Mouse (Mus musculus) lung, embryonic 15.5 days (tissue): Measurements from ENCODE around the gene Thy1. TPM values are rescaled to one million over a fixed set of nuclear protein-coding genes. Genes with fewer than 3 reads are reported as not detected.

Experiments used
- ATAC-seq: fragments of 200-750 bp; cut with Nextera tagmentation; 2 replicates; pipeline ENCODE4 v1.8.0; 2017; ENCODE audit warnings: moderate number of reproducible peaks, borderline replicate concordance; ENCODE audit not compliant: low FRiP score, low TSS enrichment; ENCODE audit errors: extremely low read depth
- H3K27ac ChIP-seq: fragments of 300-500 bp; sonication (generic); 2 replicates; pipeline ENCODE4 v1.5.1; 2015; ENCODE audit warnings: moderate library complexity, mild to moderate bottlenecking, inconsistent platforms
- H3K27me3 ChIP-seq: fragments of 300-500 bp; sonication (generic); 2 replicates; pipeline ENCODE4 v1.6.1; 2015; ENCODE audit warnings: inconsistent platforms
- H3K36me3 ChIP-seq: fragments of 300-500 bp; sonication (generic); 2 replicates; pipeline ENCODE4 v1.6.1; 2015; ENCODE audit warnings: inconsistent platforms
- H3K4me1 ChIP-seq: fragments of 300-500 bp; sonication (generic); 2 replicates; pipeline ENCODE4 v1.6.1; 2015; ENCODE audit warnings: inconsistent platforms
- H3K4me2 ChIP-seq: fragments of 300-500 bp; sonication (generic); 2 replicates; pipeline ENCODE4 v1.6.1; 2015; ENCODE audit warnings: inconsistent platforms, mild to moderate bottlenecking, moderate library complexity
- H3K4me3 ChIP-seq: fragments of 300-500 bp; sonication (generic); 2 replicates; pipeline ENCODE4 v1.5.1; 2015; ENCODE audit warnings: mild to moderate bottlenecking, inconsistent platforms
- H3K9ac ChIP-seq: fragments of 300-500 bp; sonication (generic); 2 replicates; pipeline ENCODE4 v1.6.1; 2015; ENCODE audit warnings: inconsistent platforms
- H3K9me3 ChIP-seq: fragments of 300-500 bp; sonication (generic); 2 replicates; pipeline ENCODE4 v1.6.1; 2016; ENCODE audit warnings: inconsistent platforms
- WGBS: fragments of 180-500 bp; shearing (Covaris S2); methylation state at CpG from one replicate; pipeline ENCODE4 v1.1.7; 2015; 5-methylcytosine and 5-hydroxymethylcytosine counted together
- polyA plus RNA-seq: library from polyadenylated mRNA; unstranded; fragments of >200 nt; fragmentation: Nextera tagmentation; extraction: Ambion mirVana; gene quantifications from 2 replicates; pipeline ENCODE4 v1.2.1, GENCODE M21; 2015

The Thy1 gene
- polyA plus RNA-seq, 1 experiment from 2014 or later: 4.1 TPM

DNA sequence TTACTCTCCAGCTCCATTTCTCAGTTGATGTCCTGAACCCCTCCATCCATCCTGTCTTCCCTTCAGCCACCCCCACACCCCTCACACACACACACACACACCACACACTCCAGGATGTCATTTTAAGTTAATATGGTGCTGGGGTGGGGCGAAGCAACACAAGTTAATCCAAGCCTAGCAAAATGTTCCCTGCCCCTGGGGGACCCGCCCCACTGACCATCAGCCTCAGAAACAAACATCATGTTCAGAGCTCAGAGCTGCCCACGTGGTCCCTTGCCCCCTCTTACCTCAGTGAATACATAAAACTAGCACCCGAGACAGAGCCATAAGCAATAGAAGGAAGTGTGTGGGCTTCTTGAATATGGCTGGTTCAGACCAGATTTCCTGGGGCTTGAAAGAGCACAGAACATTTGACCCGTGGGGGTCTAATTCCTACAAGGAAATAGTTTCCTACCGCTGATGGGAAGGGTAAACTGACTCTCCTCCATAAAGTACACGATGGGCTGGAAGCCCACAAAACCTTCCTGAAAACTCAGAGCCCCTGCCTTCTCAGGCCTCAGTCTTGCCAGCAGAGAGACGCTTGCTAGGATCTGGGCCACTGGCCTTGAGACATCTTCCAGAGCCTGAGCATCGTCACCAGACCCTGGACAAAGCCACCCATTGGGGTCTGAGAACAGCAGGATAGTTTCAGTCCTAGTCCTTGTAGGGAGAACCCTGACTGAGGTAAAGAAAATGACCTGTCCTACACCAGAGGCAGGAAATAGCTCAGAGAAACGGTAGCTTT, 37.0 kb downstream of the Thy1 start:
- H3K36me3 ChIP-seq: no peaks in the 10 kb centered on the region
- H3K27me3 ChIP-seq: peaks cover 24% of the 10 kb centered on the region
- peaks cover 30% of the 10 kb centered on the region for H3K4me1 ChIP-seq
- H3K9ac ChIP-seq: no peak overlapping the region
- no peak for ATAC-seq
- no peak overlapping the region for H3K4me2 ChIP-seq
- H3K9me3 ChIP-seq: no peaks in the 10 kb centered on the region
- H3K27ac ChIP-seq: no peak overlapping the region
- WGBS: 57% methylated on average over 10 of the region's 10 CpGs
- H3K4me3 ChIP-seq: no peak overlapping the region

DNA sequence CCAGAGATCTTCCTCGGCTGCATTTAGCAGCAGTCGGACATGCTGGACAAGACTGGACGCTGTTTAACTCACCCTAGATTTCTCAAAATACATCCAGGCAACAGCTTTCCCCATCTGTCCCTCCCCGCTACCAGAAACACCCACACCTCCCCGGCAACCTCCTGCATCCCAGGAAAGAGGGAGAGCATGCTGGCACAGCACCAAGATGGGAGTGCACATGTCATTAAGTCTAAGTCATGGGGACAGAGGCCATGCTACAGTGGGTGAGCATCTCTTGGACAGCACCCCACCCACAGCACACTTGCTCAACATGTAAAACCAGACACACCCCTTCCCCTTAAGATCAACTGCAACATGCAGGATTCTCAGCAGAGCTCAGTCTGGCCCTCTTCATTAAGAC, 37.8 kb downstream of the Thy1 start:
- Histone ChIP-seq H3K9me3 (no peaks in the 10 kb centered on the region), H3K27me3 (peaks cover 31% of the 10 kb centered on the region), H3K9ac (no peak overlapping the region), H3K36me3 (no peaks in the 10 kb centered on the region), H3K4me3 (no peak overlapping the region), H3K27ac (no peak overlapping the region), H3K4me1 (peaks cover 35% of the 10 kb centered on the region), H3K4me2 (no peak overlapping the region)
- ATAC-seq: no peak
- WGBS: 43% methylated on average over 5 of the region's 5 CpGs

DNA sequence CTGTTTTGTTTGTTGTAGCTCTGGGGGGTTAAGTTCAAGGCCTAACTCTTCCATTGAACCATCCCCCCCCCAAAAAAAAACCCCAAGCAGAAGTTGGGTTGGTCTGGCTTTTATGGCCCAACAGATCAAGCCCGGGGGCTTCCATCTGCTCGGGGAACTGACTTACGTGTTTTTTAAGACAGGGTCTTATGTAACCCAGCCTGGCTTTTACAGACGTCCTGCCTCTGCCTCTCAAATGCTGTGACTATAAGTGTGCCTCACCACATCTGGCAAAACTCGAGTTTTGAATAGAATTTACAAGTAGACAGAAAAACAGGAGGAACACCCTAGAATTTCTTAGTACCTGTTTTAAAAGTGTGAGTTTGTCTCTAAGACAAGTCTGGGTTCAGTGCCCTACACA, 38.4 kb downstream of the Thy1 start:
- no peak for ATAC-seq
- Histone ChIP-seq H3K9me3 (no peaks in the 10 kb centered on the region), H3K27me3 (peaks cover 33% of the 10 kb centered on the region), H3K4me1 (peaks cover 35% of the 10 kb centered on the region), H3K4me2 (no peak overlapping the region), H3K4me3 (no peak overlapping the region), H3K9ac (no peak overlapping the region), H3K27ac (no peak overlapping the region), H3K36me3 (no peaks in the 10 kb centered on the region)
- WGBS: 71% methylated on average over 5 of the region's 5 CpGs

DNA sequence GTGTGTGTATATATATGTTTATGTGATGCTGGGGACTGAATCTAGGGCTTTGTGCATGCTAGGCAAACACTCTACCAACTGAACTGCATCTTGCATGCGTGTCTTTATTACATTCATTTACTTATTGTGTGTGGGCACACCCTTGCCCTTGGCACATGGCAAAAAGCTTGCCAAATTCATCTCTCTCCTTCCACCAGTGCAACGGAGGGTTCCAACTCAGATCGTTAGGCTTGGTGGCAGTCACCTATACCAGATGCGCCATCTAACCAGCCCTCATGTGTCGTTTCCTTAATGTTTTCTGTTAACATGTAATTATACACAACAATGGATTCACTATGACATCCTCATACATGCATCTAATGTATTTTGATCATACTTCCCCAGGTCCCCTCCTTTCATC, 39.1 kb downstream of the Thy1 start:
- ATAC-seq: no peak
- Histone ChIP-seq H3K27me3 (peaks cover 37% of the 10 kb centered on the region), H3K27ac (no peak overlapping the region), H3K4me1 (peaks cover 42% of the 10 kb centered on the region), H3K4me3 (no peak overlapping the region), H3K9ac (no peak overlapping the region), H3K9me3 (no peaks in the 10 kb centered on the region), H3K36me3 (no peaks in the 10 kb centered on the region), H3K4me2 (no peak overlapping the region)
- WGBS: 90% methylated on average over 5 of the region's 5 CpGs

DNA sequence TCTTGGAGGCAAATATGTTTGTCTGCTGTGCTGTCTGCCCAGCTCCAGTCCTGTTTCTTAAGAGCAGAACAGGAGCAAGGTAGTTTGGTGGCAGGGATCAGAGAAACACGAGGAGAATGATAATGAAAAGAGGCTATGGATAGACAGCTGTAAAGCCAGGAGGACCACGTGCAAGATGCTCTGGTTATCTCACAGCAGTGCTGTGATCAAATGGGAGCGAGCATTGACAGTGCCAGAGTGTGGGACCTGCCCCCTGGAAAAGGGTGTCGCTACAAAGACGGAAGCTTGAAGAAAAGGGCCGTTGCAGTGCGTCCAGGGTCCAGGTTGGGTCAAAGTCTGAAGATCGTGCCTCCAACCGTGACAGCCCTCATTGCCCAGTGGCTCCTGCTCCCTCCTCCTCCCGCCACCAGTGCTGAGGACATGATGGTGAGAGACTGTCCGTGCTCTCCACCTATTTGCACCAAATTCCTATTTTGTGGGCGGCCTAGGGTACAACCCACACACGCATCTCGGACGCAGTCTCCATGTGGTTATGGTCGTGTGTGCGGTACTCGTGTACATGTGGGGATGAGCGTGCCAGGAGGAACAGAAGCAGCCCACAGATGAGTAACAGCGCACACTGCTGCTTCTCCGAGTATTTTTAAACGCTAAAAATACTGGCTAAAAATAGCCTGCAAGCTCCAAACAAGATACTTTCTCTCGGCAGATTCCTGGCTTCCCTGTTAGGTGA, 40.4 kb downstream of the Thy1 start:
- H3K27me3 ChIP-seq: peaks cover 37% of the 10 kb centered on the region
- ATAC-seq: no peak
- peak overlapping the region; percentile 99 for H3K4me2 ChIP-seq
- H3K36me3 ChIP-seq: no peaks in the 10 kb centered on the region
- H3K27ac ChIP-seq: no peak overlapping the region; the same call in 1 of the 2 replicates
- no peak overlapping the region for H3K9ac ChIP-seq
- H3K4me3 ChIP-seq: peak overlapping the region; percentile 55
- H3K9me3 ChIP-seq: no peaks in the 10 kb centered on the region
- 6% methylated on average over 23 of the region's 23 CpGs for WGBS
- peaks cover 51% of the 10 kb centered on the region for H3K4me1 ChIP-seq

DNA sequence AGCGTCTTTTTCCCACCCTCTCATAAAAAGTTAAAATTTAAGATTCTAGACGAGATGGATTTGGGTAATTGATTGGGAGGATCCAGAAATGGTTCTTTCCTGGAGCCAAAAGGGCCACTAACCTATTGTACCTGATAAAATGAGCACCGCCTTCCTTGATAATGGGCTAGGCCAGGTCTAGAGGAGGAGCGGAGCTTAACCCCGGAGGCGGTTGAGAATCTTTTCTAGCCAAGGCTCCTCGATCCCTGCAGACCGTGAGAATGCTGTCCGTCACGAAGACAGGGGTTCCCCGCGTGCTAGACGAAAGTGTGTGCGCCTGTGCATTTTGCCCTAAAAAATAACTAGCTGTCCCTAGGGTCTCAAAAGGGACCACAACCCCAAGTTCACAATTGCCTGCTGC, 41.1 kb downstream of the Thy1 start:
- peaks cover 50% of the 10 kb centered on the region for H3K4me1 ChIP-seq
- H3K9ac ChIP-seq: peak overlapping the region; percentile 64; the same call in 1 of the 2 replicates
- H3K27ac ChIP-seq: no peak overlapping the region
- H3K27me3 ChIP-seq: peaks cover 37% of the 10 kb centered on the region
- under 1% methylated on average over 14 of the region's 14 CpGs for WGBS
- H3K36me3 ChIP-seq: no peaks in the 10 kb centered on the region
- H3K4me2 ChIP-seq: peak overlapping the region; percentile 99
- no peak for ATAC-seq
- no peaks in the 10 kb centered on the region for H3K9me3 ChIP-seq
- peak overlapping the region; percentile 55 for H3K4me3 ChIP-seq

DNA sequence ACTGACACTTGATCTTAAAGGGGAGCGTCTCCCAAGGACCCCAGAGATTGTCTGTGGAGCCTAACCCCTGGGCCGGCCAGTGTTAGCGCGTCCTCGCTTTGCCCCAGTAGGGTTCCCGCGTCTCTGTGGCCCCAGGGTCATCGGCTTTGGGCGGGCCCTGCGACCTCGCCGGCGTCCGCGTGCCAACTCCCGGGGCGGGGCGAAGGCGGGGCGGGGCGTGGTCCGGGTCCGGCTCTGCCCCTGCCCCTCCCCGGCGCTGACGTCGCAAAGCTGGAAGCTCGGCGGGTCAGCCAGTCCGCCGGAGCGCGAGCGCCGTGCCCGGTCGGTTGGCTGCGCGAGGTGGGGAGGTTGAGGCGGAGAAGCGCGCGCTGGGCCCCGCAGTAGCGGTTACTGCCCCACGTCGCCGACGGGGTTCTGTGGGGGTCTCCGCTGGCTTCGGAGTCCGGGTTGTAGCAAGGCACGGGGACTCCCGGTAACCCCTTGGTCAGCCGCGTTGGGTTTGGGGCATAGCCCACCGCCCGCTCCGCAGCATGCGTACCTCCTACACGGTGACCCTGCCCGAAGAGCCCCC, 41.6 kb downstream of the Thy1 start:
- H3K4me1 ChIP-seq: peaks cover 49% of the 10 kb centered on the region
- no peak overlapping the region for H3K27ac ChIP-seq
- peak; percentile 83 for ATAC-seq
- under 1% methylated on average over 59 of the region's 62 CpGs for WGBS
- H3K9ac ChIP-seq: peak overlapping the region; percentile 64
- H3K4me2 ChIP-seq: peak overlapping the region; percentile 99
- H3K27me3 ChIP-seq: peaks cover 37% of the 10 kb centered on the region
- H3K9me3 ChIP-seq: no peaks in the 10 kb centered on the region
- H3K36me3 ChIP-seq: no peaks in the 10 kb centered on the region
- peak overlapping the region; percentile 55 for H3K4me3 ChIP-seq

DNA sequence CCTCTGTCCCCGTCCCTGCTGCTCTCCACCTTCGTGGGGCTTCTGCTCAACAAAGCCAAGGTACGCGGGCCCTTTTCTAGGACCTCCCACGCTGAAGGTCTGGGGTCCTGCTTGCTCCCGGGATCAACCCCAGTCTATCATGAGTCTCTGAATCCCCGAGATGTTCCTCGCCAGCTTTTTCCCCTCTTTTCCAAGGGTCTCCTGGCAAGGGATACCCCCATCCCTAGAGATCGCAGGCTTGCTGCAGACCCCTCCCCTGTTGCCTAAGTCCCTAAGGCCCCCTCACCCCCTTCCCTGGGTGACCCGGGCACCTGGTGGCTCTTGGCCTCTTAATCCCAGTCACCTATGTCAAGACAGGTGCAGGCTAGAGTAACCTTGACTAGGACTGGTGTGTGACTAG, 42.1 kb downstream of the Thy1 start:
- 2% methylated on average over 10 of the region's 10 CpGs for WGBS
- H3K9ac ChIP-seq: peak overlapping the region; percentile 64
- H3K27ac ChIP-seq: no peak overlapping the region
- peaks cover 37% of the 10 kb centered on the region for H3K27me3 ChIP-seq
- H3K4me2 ChIP-seq: peak overlapping the region; percentile 99
- ATAC-seq: no peak
- peaks cover 49% of the 10 kb centered on the region for H3K4me1 ChIP-seq
- H3K36me3 ChIP-seq: no peaks in the 10 kb centered on the region
- no peaks in the 10 kb centered on the region for H3K9me3 ChIP-seq
- peak overlapping the region; percentile 55 for H3K4me3 ChIP-seq

DNA sequence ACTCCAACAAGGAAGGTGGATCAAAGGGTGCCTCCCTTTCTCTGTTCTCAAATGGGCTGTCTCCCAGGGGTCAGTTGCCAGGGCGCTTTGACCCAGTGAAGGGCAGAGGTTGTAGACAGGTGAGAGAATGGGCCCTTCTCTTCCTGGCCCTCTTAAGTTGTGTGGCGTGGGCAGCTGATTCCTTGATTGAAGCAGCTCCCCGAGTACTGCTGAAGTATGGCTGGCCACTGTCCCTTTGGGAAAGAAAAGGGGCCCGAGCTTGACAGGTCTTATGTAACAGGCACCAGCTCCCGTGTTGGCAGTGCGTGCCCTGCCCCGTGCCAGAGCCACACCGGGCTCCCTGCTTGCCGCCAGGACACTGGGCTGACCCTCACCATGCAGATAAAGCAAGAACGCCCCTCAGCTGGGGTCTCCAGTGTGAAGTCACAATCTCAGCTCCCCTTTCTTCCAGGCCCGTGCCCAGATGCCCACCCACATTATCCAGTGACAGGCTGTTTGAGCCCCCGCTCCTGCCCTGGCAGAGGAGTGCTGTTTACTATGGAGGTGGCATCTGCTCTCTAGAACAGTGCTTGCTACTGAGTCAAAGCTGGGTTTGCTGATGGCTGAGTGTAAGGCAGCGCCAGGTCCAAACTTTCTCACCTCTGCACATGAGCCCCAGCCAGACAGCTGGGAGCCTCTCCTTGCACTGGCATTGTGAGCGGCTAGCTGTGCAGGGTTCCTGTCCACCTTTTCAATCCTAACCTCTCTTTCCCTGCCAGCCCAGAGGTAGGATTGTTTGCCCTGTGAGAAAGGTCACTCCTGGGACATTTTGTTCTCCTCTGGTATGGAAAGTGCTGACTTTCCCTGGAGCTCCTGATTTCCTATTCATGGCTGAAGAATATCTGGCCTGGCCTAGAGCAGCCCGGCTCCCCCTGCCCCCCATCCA, 42.8 kb downstream of the Thy1 start:
- WGBS: 60% methylated on average over 15 of the region's 15 CpGs
- H3K27ac ChIP-seq: no peak overlapping the region
- H3K36me3 ChIP-seq: no peaks in the 10 kb centered on the region
- ATAC-seq: no peak
- peaks cover 37% of the 10 kb centered on the region for H3K27me3 ChIP-seq
- H3K9me3 ChIP-seq: no peaks in the 10 kb centered on the region
- H3K4me2 ChIP-seq: peak overlapping the region; percentile 99
- peaks cover 49% of the 10 kb centered on the region for H3K4me1 ChIP-seq
- peak overlapping the region; percentile 55; the same call in 1 of the 2 replicates for H3K4me3 ChIP-seq
- 0 out of 2 replicates have a peak overlapping the region, but pooled peaks have one; percentile 14 for H3K9ac ChIP-seq

DNA sequence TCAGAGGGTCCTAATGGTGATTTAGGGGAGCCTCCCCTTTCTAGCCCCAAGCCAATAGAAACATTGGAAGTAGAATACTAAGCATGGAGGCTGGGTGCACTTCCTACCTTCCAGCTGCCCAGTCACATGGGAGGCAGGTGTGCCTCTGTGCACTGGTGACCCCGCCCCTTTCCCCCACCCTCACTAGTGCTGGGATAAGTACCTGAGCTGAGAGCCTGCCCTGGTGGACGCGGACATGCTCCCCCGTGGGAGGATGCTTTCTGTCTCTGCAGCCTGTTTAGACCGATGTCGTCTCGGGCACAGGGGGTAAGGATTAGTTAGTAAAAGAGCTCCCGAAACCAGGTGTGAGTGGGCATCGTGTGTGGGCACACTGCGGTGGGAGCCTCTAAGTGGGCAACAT, 43.8 kb downstream of the Thy1 start:
- Histone ChIP-seq H3K9me3 (no peaks in the 10 kb centered on the region), H3K27me3 (peaks cover 37% of the 10 kb centered on the region), H3K4me2 (no peak overlapping the region), H3K4me1 (peaks cover 49% of the 10 kb centered on the region), H3K36me3 (no peaks in the 10 kb centered on the region), H3K4me3 (no peak overlapping the region), H3K27ac (no peak overlapping the region), H3K9ac (no peak overlapping the region)
- ATAC-seq: no peak
- WGBS: 42% methylated on average over 10 of the region's 10 CpGs

DNA sequence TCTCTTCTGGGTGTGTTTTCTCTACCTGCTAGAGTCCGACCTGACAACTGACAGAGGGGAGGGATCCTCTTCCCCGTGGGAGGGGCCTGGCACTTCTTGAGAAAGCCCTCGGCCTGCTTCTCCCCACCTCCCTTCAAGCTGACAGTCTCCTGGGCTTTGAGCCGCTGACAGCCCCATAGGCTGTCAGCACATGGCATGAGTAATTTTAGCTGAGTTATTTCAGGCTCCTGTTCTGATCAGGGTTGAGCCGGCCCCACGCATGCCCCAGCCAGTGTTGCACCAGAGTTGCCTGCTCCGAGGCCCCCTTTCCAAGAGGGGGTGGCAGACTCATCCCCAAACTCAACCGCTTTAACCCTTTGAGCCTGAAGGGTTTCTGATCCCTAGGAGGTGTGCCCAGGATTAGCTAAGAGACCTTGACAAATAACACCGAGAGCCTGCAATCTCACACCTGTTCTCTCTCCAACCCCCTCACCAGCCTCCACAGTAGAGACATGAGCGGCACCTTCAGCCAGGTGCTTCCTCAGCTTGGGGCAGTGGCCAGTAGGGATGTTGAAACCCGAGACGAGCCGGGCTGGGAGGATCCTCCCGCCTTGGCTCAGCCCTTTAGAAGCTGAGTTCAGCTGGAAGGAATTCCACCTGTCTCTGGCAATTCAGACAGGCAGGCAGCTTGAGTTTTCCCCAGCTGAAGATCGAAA, 44.7 kb downstream of the Thy1 start:
- Histone ChIP-seq H3K4me2 (peak overlapping the region; percentile 5; the same call in 1 of the 2 replicates), H3K27me3 (peaks cover 30% of the 10 kb centered on the region), H3K36me3 (no peaks in the 10 kb centered on the region), H3K4me1 (peaks cover 49% of the 10 kb centered on the region), H3K4me3 (no peak overlapping the region), H3K27ac (no peak overlapping the region), H3K9ac (no peak overlapping the region; the same call in 1 of the 2 replicates), H3K9me3 (no peaks in the 10 kb centered on the region)
- WGBS: 6% methylated on average over 15 of the region's 15 CpGs
- no peak for ATAC-seq
